Mouse (Mus musculus) liver, embryonic 14.5 days (tissue): ENCODE data around the gene Pde4b. TPM values are rescaled to one million over a fixed set of nuclear protein-coding genes. Genes with fewer than 3 reads are reported as not detected.

Source experiments
- ATAC-seq: fragments of 200-750 bp; cut with Nextera tagmentation; 2 replicates; pipeline ENCODE4 v1.8.0; 2017; ENCODE audit warnings: moderate number of reproducible peaks, mild to moderate bottlenecking, moderate library complexity; ENCODE audit not compliant: insufficient read depth
- DNase-seq, 3 experiments: peaks; one replicate each; pipeline ENCODE4 v3.0.0-alpha.2; 2012 to 2013; ENCODE audit warnings: low read depth in 3 of 3, low spot score in 3 of 3
- H3K27ac ChIP-seq: fragments of 300-500 bp; sonication (generic); 2 replicates; pipeline ENCODE4 v1.5.1; 2014; ENCODE audit warnings: moderate library complexity, mild to moderate bottlenecking, control low read depth, inconsistent platforms
- H3K27me3 ChIP-seq: fragments of 300-500 bp; sonication (generic); 2 replicates; pipeline ENCODE4 v1.6.1; 2014; ENCODE audit warnings: mild to moderate bottlenecking, low read length, moderate library complexity; ENCODE audit not compliant: control insufficient read depth, insufficient read depth
- H3K36me3 ChIP-seq: fragments of 300-500 bp; sonication (generic); replicated peaks from 2 replicates; pipeline ENCODE4 v1.6.1; 2014; ENCODE audit warnings: low read depth; ENCODE audit not compliant: control insufficient read depth, insufficient read depth
- H3K4me1 ChIP-seq, 2 experiments: fragments of 200-500 bp in 1 of 2; fragments of 300-500 bp in 1 of 2; sonication (generic) in 1 of 2; replicated peaks; 2 replicates each; pipeline ENCODE4 v1.6.1; 2012 to 2014; ENCODE audit warnings: antibody characterized with exemption in 1 of 2, inconsistent platforms in 1 of 2, low read length in 1 of 2; ENCODE audit not compliant: control insufficient read depth in 2 of 2, insufficient read depth in 2 of 2
- H3K4me2 ChIP-seq: fragments of 300-500 bp; sonication (generic); 2 replicates; pipeline ENCODE4 v1.6.1; 2014; ENCODE audit warnings: low read depth, mild to moderate bottlenecking, control low read depth, moderate library complexity
- H3K4me3 ChIP-seq, 2 experiments: fragments of 200-500 bp in 1 of 2; fragments of 300-500 bp in 1 of 2; sonication (generic) in 1 of 2; 2 replicates each; pipeline ENCODE4 v1.5.1; 2012 to 2014; ENCODE audit warnings: low read depth in 2 of 2, low read length in 2 of 2, mild to moderate bottlenecking in 2 of 2, control low read depth in 1 of 2, inconsistent platforms in 1 of 2, moderate library complexity in 1 of 2; ENCODE audit not compliant: insufficient read depth in 1 of 2
- H3K9ac ChIP-seq: fragments of 300-500 bp; sonication (generic); replicated peaks from 2 replicates; pipeline ENCODE4 v1.6.1; 2014; ENCODE audit warnings: mild to moderate bottlenecking, control low read depth, moderate library complexity
- H3K9me3 ChIP-seq: fragments of 300-500 bp; sonication (generic); 2 replicates; pipeline ENCODE4 v1.6.1; 2016; ENCODE audit warnings: low read length, mixed read lengths; ENCODE audit not compliant: control insufficient read depth
- CTCF ChIP-seq: IDR thresholded peaks from 2 replicates; pipeline ENCODE4 v1.5.1; 2016; ENCODE audit warnings: antibody characterized with exemption, low read depth, control low read depth
- EP300 ChIP-seq: IDR thresholded peaks from 2 replicates; pipeline ENCODE4 v1.6.1; 2016; ENCODE audit warnings: antibody characterized with exemption, low read depth
- WGBS: fragments of 180-500 bp; shearing (Covaris S2); extraction: QIAGEN DNeasy Blood & Tissue Kit; methylation state at CpG from one replicate; pipeline ENCODE4 v1.1.7; 2014; ENCODE audit not compliant: insufficient replicate concordance; 5-methylcytosine and 5-hydroxymethylcytosine counted together
- polyA plus RNA-seq, 2 experiments: library from polyadenylated mRNA; depleted of rRNA in 1 of 2; stranded (reverse) in 1 of 2; unstranded in 1 of 2; fragments of >200 nt; fragmentation: Nextera tagmentation in 1 of 2; extraction: Ambion mirVana in 1 of 2; gene quantifications; 2 replicates each; pipeline versions ENCODE4 v1.2.1 to v1.2.3; 2012 to 2014

The Pde4b gene
- polyA plus RNA-seq, 2 experiments: 1.5 to 2.3 TPM

GRCm38 (mm10) chr4:102606825-102607224 lies 519.5 kb downstream of the Pde4b start:
- no peak for DNase-seq
- no peaks in the 10 kb centered on the region for H3K9me3 ChIP-seq
- no peak overlapping the region for H3K4me3 ChIP-seq
- H3K27ac ChIP-seq: no peak overlapping the region
- H3K27me3 ChIP-seq: no peaks in the 10 kb centered on the region
- TF ChIP-seq EP300 (0 out of 2 replicates have a peak, but pooled peaks have one; percentile 11), CTCF (no peak)
- no peak overlapping the region for H3K9ac ChIP-seq
- no peak for ATAC-seq
- no peaks in the 10 kb centered on the region for H3K36me3 ChIP-seq
- 43% methylated on average over 8 of the region's 8 CpGs for WGBS
- no peak overlapping the region for H3K4me2 ChIP-seq
- H3K4me1 ChIP-seq: peaks cover 0 to 4% of the 10 kb centered on the region in 2 experiments; a peak in 1 of 4 replicates

GRCm38 (mm10) chr4:102607744-102608416 lies 520.5 kb downstream of the Pde4b start:
- Histone ChIP-seq H3K4me3 (no peak overlapping the region), H3K36me3 (no peaks in the 10 kb centered on the region), H3K9ac (no peak overlapping the region), H3K27ac (no peak overlapping the region), H3K9me3 (no peaks in the 10 kb centered on the region), H3K27me3 (no peaks in the 10 kb centered on the region), H3K4me2 (no peak overlapping the region), H3K4me1 (peaks cover 0 to 4% of the 10 kb centered on the region in 2 experiments; a peak in 1 of 4 replicates)
- DNase-seq (no peak), ATAC-seq (no peak)
- no peak for TF ChIP-seq CTCF
- no peak for TF ChIP-seq EP300
- WGBS: 60% methylated on average over 7 of the region's 7 CpGs

DNA sequence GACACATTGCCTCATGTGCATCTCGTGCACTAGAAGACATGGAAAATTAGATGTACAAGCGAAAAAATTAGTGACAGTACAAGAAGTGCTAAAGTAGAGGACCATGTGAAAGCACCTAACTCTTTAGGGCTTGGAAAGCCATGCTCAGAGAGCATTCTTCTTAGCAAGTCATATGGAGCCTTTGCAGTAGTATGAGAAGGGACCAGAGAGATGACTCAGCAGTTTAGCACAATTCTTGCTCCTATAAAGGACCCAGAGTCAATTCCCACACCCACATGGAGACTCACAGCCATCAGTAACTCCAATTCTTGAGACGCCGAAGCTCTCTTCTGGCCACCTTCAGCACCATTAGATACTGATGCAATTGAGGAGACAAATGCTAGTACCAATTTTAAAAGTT lies 525.3 kb downstream of the Pde4b start:
- H3K9me3 ChIP-seq: no peaks in the 10 kb centered on the region

GRCm38 (mm10) chr4:102617774-102618173 lies 530.4 kb downstream of the Pde4b start:
- Histone ChIP-seq H3K9ac (no peak overlapping the region), H3K27me3 (no peaks in the 10 kb centered on the region), H3K4me3 (no peak overlapping the region), H3K4me2 (no peak overlapping the region), H3K36me3 (no peaks in the 10 kb centered on the region), H3K27ac (no peak overlapping the region), H3K4me1 (no peaks in the 10 kb centered on the region), H3K9me3 (no peaks in the 10 kb centered on the region)
- ATAC-seq (no peak), DNase-seq (no peak)
- TF ChIP-seq EP300 (no peak), CTCF (no peak)
- WGBS: 38% methylated on average over 4 of the region's 4 CpGs

More for the DNA sequence above, 525.3 kb downstream of the Pde4b start:
- ATAC-seq (no peak), DNase-seq (no peak)
- 67% methylated on average over 4 of the region's 4 CpGs for WGBS
- no peak overlapping the region for H3K9ac ChIP-seq
- no peak overlapping the region for H3K4me2 ChIP-seq
- no peaks in the 10 kb centered on the region for H3K27me3 ChIP-seq
- TF ChIP-seq CTCF (no peak), EP300 (no peak)
- no peak overlapping the region for H3K27ac ChIP-seq
- H3K36me3 ChIP-seq: no peaks in the 10 kb centered on the region
- H3K4me3 ChIP-seq: no peak overlapping the region
- H3K4me1 ChIP-seq: no peaks in the 10 kb centered on the region

DNA sequence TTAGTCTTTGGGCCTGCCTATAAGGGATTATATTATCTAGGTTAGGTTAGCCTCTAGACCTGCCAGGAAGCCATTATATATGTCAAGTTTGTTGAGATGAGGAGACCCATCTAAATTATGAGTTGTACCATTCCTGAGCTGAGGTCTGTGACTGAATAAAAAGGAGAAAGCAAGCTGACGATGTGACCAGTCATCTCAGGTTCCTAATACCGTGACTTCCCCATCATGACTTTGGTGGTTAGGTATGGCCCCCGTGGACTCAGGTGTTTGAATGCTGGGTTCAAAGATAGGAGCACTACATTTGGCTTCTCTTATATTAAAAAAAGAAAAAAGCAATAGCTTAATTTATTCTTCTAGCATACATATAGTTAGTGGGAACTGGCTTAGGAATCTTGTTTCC lies 531.3 kb downstream of the Pde4b start:
- H3K9ac ChIP-seq: no peak overlapping the region
- H3K4me2 ChIP-seq: no peak overlapping the region
- no peak overlapping the region for H3K4me3 ChIP-seq
- H3K9me3 ChIP-seq: no peaks in the 10 kb centered on the region
- WGBS: 70% methylated on average over 3 of the region's 3 CpGs
- TF ChIP-seq CTCF (no peak), EP300 (no peak)
- ATAC-seq: no peak
- no peaks in the 10 kb centered on the region for H3K27me3 ChIP-seq
- no peaks in the 10 kb centered on the region for H3K36me3 ChIP-seq
- no peaks in the 10 kb centered on the region for H3K4me1 ChIP-seq
- no peak for DNase-seq
- H3K27ac ChIP-seq: no peak overlapping the region
